Mouse (Mus musculus): ENCODE results near the gene Kif13a.

The Kif13a gene

GRCm38 (mm10) chr13:46724371-46724770, 205.3 kb downstream of the Kif13a start:
- no peak for DNase-seq

- no peak for DNase-seq
These were observed 208.7 kb downstream of the Kif13a start for GRCm38 (mm10) chr13:46721009-46721408.

- DNase-seq, result no peak
These were observed 210.7 kb downstream of the Kif13a start for GRCm38 (mm10) chr13:46718893-46719400.

GRCm38 (mm10) chr13:46715976-46716639, 213.6 kb downstream of the Kif13a start:
- DNase-seq, result no peak

- DNase-seq, result no peak
These were observed 216.2 kb downstream of the Kif13a start for GRCm38 (mm10) chr13:46713486-46713885.

GRCm38 (mm10) chr13:46703138-46703537, 226.5 kb downstream of the Kif13a start:
- DNase-seq, result peak; percentile 50

- DNase-seq, result no peak
These were observed 228.2 kb downstream of the Kif13a start for GRCm38 (mm10) chr13:46701486-46701885.

GRCm38 (mm10) chr13:46699372-46699771, 230.3 kb downstream of the Kif13a start:
- no peak for DNase-seq

All from thymus, postnatal 4 days (tissue).